Comparison of ENCODE assay signal across 16 mouse cellular contexts in genomic region chr8:36354926-36355325, GRCm38 (mm10).
DNase-seq lines count a peak whose midpoint lies in the region; ATAC-seq and TF ChIP-seq lines count a peak whose summit lies in the region.
"Had no signal": no experiment of that assay in that cellular context is flagged by ENCODE, and none has a peak within 500 bp of the region (broad histone marks: within the 10 kb centered on the region; RNA-seq: fewer than 3 reads in every experiment).

No protein-coding gene starts in this region.

- no peak overlapping the region for H3K9ac ChIP-seq in stomach, embryonic 15.5 days
- H3K9ac ChIP-seq in stomach, postnatal 0 days (ENCODE audit: low read length) = no peak overlapping the region
- H3K9ac ChIP-seq: embryonic facial prominence, embryonic 12.5 days; hindbrain, embryonic 12.5 days had no signal

- H3K27ac ChIP-seq in kidney, adult 2 months (ENCODE audit: insufficient read depth, low read depth, low read length) = no peak overlapping the region
- peak overlapping the region; percentile 26; the same call in 1 of the 2 replicates for H3K27ac ChIP-seq in stomach, embryonic 15.5 days
- no peak overlapping the region for H3K27ac ChIP-seq in stomach, postnatal 0 days (replicated peaks)
- H3K27ac ChIP-seq: embryonic facial prominence, embryonic 12.5 days; hindbrain, embryonic 12.5 days; layer of hippocampus, adult 2 months had no signal

- no peak overlapping the region for H3K4me3 ChIP-seq in kidney, adult 2 months (ENCODE audit: insufficient read depth, low read depth, low read length)
- no peak overlapping the region for H3K4me3 ChIP-seq in stomach, embryonic 15.5 days (replicated peaks)
- no peak overlapping the region for H3K4me3 ChIP-seq in stomach, postnatal 0 days (ENCODE audit: low read depth, low read length)
- H3K4me3 ChIP-seq: embryonic facial prominence, embryonic 12.5 days; hindbrain, embryonic 12.5 days; layer of hippocampus, adult 2 months had no signal

- no peak for TF ChIP-seq POLR2A in kidney, adult 2 months (IDR thresholded peaks at IDR 0.05; ENCODE audit: low read depth, low read length)

- H3K4me1 ChIP-seq in kidney, adult 2 months (ENCODE audit: control insufficient read depth, insufficient read depth, low read length) = no peaks in the 10 kb centered on the region
- no peaks in the 10 kb centered on the region for H3K4me1 ChIP-seq in stomach, embryonic 15.5 days
- no peaks in the 10 kb centered on the region for H3K4me1 ChIP-seq in stomach, postnatal 0 days (replicated peaks; ENCODE audit: control insufficient read depth, insufficient read depth)
- H3K4me1 ChIP-seq: embryonic facial prominence, embryonic 12.5 days; hindbrain, embryonic 12.5 days had no signal

- TF ChIP-seq EP300 in stomach, postnatal 0 days (optimal IDR thresholded peaks at IDR 0.05) = no peak

- no peaks in the 10 kb centered on the region for H3K36me3 ChIP-seq in kidney, adult 2 months (ENCODE audit: control insufficient read depth, insufficient read depth, low read length)
- H3K36me3 ChIP-seq in stomach, embryonic 15.5 days = no peaks in the 10 kb centered on the region
- H3K36me3 ChIP-seq in stomach, postnatal 0 days (ENCODE audit: control insufficient read depth, insufficient read depth, low read length) = no peaks in the 10 kb centered on the region
- H3K36me3 ChIP-seq: embryonic facial prominence, embryonic 12.5 days; hindbrain, embryonic 12.5 days had no signal

- DNase-seq in kidney, adult 2 months = peak; percentile 25
- no peak for DNase-seq in kidney, postnatal 25 days
- no peak for DNase-seq in stomach, postnatal 0 days (ENCODE audit: low spot score)
- DNase-seq in forelimb bud, embryonic 11.5 days (ENCODE audit: low read depth, low spot score) = peak; percentile 20
- no peak for DNase-seq in right cerebral cortex, adult 2 months (ENCODE audit: low spot score in 2 of 2)
- DNase-seq in gastrocnemius, postnatal 25 days = no peak
- DNase-seq: adrenal gland, postnatal 25 days; cerebellum, adult 11-12 months; lung, adult 18-20 months; right cerebral cortex, adult 18-20 months; thymus, postnatal 25 days had no signal

- H3K27me3 ChIP-seq in kidney, adult 2 months (replicated peaks; ENCODE audit: control insufficient read depth, insufficient read depth, low read length) = no peaks in the 10 kb centered on the region
- H3K27me3 ChIP-seq in stomach, embryonic 15.5 days (replicated peaks) = no peaks in the 10 kb centered on the region
- H3K27me3 ChIP-seq in stomach, postnatal 0 days (ENCODE audit: control insufficient read depth, insufficient read depth, low read length) = no peaks in the 10 kb centered on the region
- H3K27me3 ChIP-seq: embryonic facial prominence, embryonic 12.5 days; hindbrain, embryonic 12.5 days; Patski had no signal

- no peak overlapping the region for H3K4me2 ChIP-seq in stomach, embryonic 15.5 days
- no peak overlapping the region for H3K4me2 ChIP-seq in stomach, postnatal 0 days (replicated peaks; ENCODE audit: low read depth)
- H3K4me2 ChIP-seq: embryonic facial prominence, embryonic 12.5 days; hindbrain, embryonic 12.5 days had no signal

- no peak for TF ChIP-seq CTCF in kidney, adult 2 months (conservative IDR thresholded peaks at IDR 0.05; ENCODE audit: insufficient read depth, insufficient read length, low read depth, low read length)
- no peak for TF ChIP-seq CTCF in stomach, postnatal 0 days (IDR thresholded peaks at IDR 0.05; ENCODE audit: low read depth)

- no peaks in the 10 kb centered on the region for H3K9me3 ChIP-seq in stomach, embryonic 15.5 days
- H3K9me3 ChIP-seq in stomach, postnatal 0 days (ENCODE audit: control insufficient read depth, low read length) = no peaks in the 10 kb centered on the region
- H3K9me3 ChIP-seq: embryonic facial prominence, embryonic 12.5 days; hindbrain, embryonic 12.5 days had no signal

- no peak for ATAC-seq in stomach, embryonic 15.5 days (ENCODE audit: insufficient read depth, low FRiP score, low read depth)
- ATAC-seq in stomach, postnatal 0 days (ENCODE audit: low FRiP score, low TSS enrichment) = no peak
- ATAC-seq: Patski had no signal

- 18% methylated on average over 3 of the region's 3 CpGs for WGBS in kidney, adult 2 months
- WGBS in stomach, embryonic 15.5 days = 29% methylated on average over 3 of the region's 3 CpGs
- WGBS in stomach, postnatal 0 days = 32% methylated on average over 3 of the region's 3 CpGs

Comparison
In these comparisons a context has a peak if more than half of its experiments do, and no peak if none do; other contexts are left out.
1. DNase-seq: peak in kidney, adult 2 months (single experiment) and forelimb bud, embryonic 11.5 days (single experiment); none in kidney, postnatal 25 days (0 of 2), stomach, postnatal 0 days (single experiment), right cerebral cortex, adult 2 months (0 of 2) and gastrocnemius, postnatal 25 days (single experiment).